Mouse (Mus musculus) hindbrain, embryonic 12.5 days (tissue): ENCODE measurements around the gene Esyt3. TPM values are rescaled to one million over a fixed set of nuclear protein-coding genes. Genes with fewer than 3 reads are reported as not detected.

Experiments
- ATAC-seq: fragments of 200-750 bp; cut with Nextera tagmentation; 2 replicates; pipeline ENCODE4 v1.8.0; 2017; ENCODE audit warnings: moderate TSS enrichment; ENCODE audit not compliant: low FRiP score
- H3K27ac ChIP-seq: fragments of 300-500 bp; sonication (generic); 2 replicates; pipeline ENCODE4 v1.5.1; 2016; ENCODE audit warnings: mild to moderate bottlenecking
- H3K27me3 ChIP-seq: fragments of 300-500 bp; sonication (generic); 2 replicates; pipeline ENCODE4 v1.6.1; 2016; ENCODE audit warnings: mild to moderate bottlenecking
- H3K36me3 ChIP-seq: fragments of 300-500 bp; sonication (generic); 2 replicates; pipeline ENCODE4 v1.6.1; 2016; ENCODE audit warnings: mild to moderate bottlenecking
- H3K4me1 ChIP-seq: fragments of 300-500 bp; sonication (generic); 2 replicates; pipeline ENCODE4 v1.6.1; 2016
- H3K4me2 ChIP-seq: fragments of 300-500 bp; sonication (generic); replicated peaks from 2 replicates; pipeline ENCODE4 v1.6.1; 2016; ENCODE audit warnings: mild to moderate bottlenecking
- H3K4me3 ChIP-seq: fragments of 300-500 bp; sonication (generic); 2 replicates; pipeline ENCODE4 v1.5.1; 2016; ENCODE audit warnings: mild to moderate bottlenecking
- H3K9ac ChIP-seq: fragments of 300-500 bp; sonication (generic); 2 replicates; pipeline ENCODE4 v1.6.1; 2016; ENCODE audit warnings: mild to moderate bottlenecking, moderate library complexity
- H3K9me3 ChIP-seq: fragments of 300-500 bp; sonication (generic); replicated peaks from 2 replicates; pipeline ENCODE4 v1.6.1; 2016; ENCODE audit warnings: mild to moderate bottlenecking
- WGBS: fragments of 180-500 bp; shearing (Covaris S2); methylation state at CpG from one replicate; pipeline ENCODE4 v1.1.7; 2016; 5-methylcytosine and 5-hydroxymethylcytosine counted together
- polyA plus RNA-seq: library from polyadenylated mRNA; unstranded; fragments of >200 nt; fragmentation: Nextera tagmentation; extraction: Ambion mirVana; gene quantifications from 2 replicates; pipeline ENCODE4 v1.2.1, GENCODE M21; 2016

Esyt3 gene
- polyA plus RNA-seq, 1 experiment from 2014 or later: 0.52 TPM

GRCm38 (mm10) chr9:99345351-99345792 lies 13.0 kb downstream of the Esyt3 start:
- Histone ChIP-seq H3K4me2 (no peak overlapping the region), H3K9me3 (no peaks in the 10 kb centered on the region), H3K4me3 (no peak overlapping the region), H3K4me1 (no peaks in the 10 kb centered on the region; the same call in 1 of the 2 replicates), H3K36me3 (no peaks in the 10 kb centered on the region), H3K27ac (no peak overlapping the region), H3K9ac (no peak overlapping the region), H3K27me3 (no peaks in the 10 kb centered on the region)
- 53% methylated on average over 4 of the region's 4 CpGs for WGBS
- no peak for ATAC-seq

- WGBS: 83% methylated on average over 3 of the region's 3 CpGs
- H3K9me3 ChIP-seq: no peaks in the 10 kb centered on the region
- no peak overlapping the region for H3K4me2 ChIP-seq
- H3K9ac ChIP-seq: no peak overlapping the region
- H3K27ac ChIP-seq: no peak overlapping the region
- H3K4me1 ChIP-seq: no peaks in the 10 kb centered on the region; the same call in 1 of the 2 replicates
- H3K27me3 ChIP-seq: no peaks in the 10 kb centered on the region
- no peak overlapping the region for H3K4me3 ChIP-seq
- H3K36me3 ChIP-seq: no peaks in the 10 kb centered on the region
- no peak for ATAC-seq
These were observed 16.8 kb downstream of the Esyt3 start for GRCm38 (mm10) chr9:99341600-99341999.

GRCm38 (mm10) chr9:99340126-99340525 lies 18.2 kb downstream of the Esyt3 start:
- Histone ChIP-seq H3K27me3 (no peaks in the 10 kb centered on the region), H3K9ac (no peak overlapping the region), H3K4me2 (no peak overlapping the region), H3K27ac (no peak overlapping the region), H3K4me3 (no peak overlapping the region), H3K9me3 (no peaks in the 10 kb centered on the region), H3K36me3 (no peaks in the 10 kb centered on the region), H3K4me1 (no peaks in the 10 kb centered on the region; the same call in 1 of the 2 replicates)
- no peak for ATAC-seq
- 68% methylated on average over 12 of the region's 12 CpGs for WGBS

GRCm38 (mm10) chr9:99339182-99339581 lies 19.2 kb downstream of the Esyt3 start:
- Histone ChIP-seq H3K9me3 (no peaks in the 10 kb centered on the region), H3K4me1 (no peaks in the 10 kb centered on the region), H3K4me3 (no peak overlapping the region), H3K27me3 (no peaks in the 10 kb centered on the region), H3K4me2 (no peak overlapping the region), H3K9ac (no peak overlapping the region), H3K27ac (no peak overlapping the region), H3K36me3 (no peaks in the 10 kb centered on the region)
- no peak for ATAC-seq
- WGBS: 77% methylated on average over 1 of the region's 1 CpGs

GRCm38 (mm10) chr9:99338293-99338692 lies 20.1 kb downstream of the Esyt3 start:
- Histone ChIP-seq H3K9ac (no peak overlapping the region), H3K4me1 (no peaks in the 10 kb centered on the region), H3K9me3 (no peaks in the 10 kb centered on the region), H3K27me3 (no peaks in the 10 kb centered on the region), H3K4me3 (no peak overlapping the region), H3K36me3 (no peaks in the 10 kb centered on the region), H3K27ac (no peak overlapping the region), H3K4me2 (no peak overlapping the region)
- no peak for ATAC-seq
- WGBS: 92% methylated on average over 1 of the region's 1 CpGs

- no peak overlapping the region for H3K9ac ChIP-seq
- no peaks in the 10 kb centered on the region for H3K9me3 ChIP-seq
- H3K4me2 ChIP-seq: no peak overlapping the region
- WGBS: 90% methylated on average over 4 of the region's 4 CpGs
- no peaks in the 10 kb centered on the region for H3K36me3 ChIP-seq
- no peak for ATAC-seq
- no peak overlapping the region for H3K4me3 ChIP-seq
- H3K27ac ChIP-seq: no peak overlapping the region
- no peaks in the 10 kb centered on the region for H3K27me3 ChIP-seq
- H3K4me1 ChIP-seq: no peaks in the 10 kb centered on the region
These were observed 21.8 kb downstream of the Esyt3 start for GRCm38 (mm10) chr9:99336538-99336937.

GRCm38 (mm10) chr9:99326881-99327280 lies 31.5 kb downstream of the Esyt3 start:
- 57% methylated on average over 4 of the region's 4 CpGs for WGBS
- Histone ChIP-seq H3K9me3 (no peaks in the 10 kb centered on the region), H3K4me2 (no peak overlapping the region), H3K27me3 (0 out of 2 replicates have a peak, but pooled peaks cover 3% of the 10 kb centered on the region), H3K4me1 (0 out of 2 replicates have a peak, but pooled peaks cover 4% of the 10 kb centered on the region), H3K36me3 (no peaks in the 10 kb centered on the region), H3K27ac (no peak overlapping the region), H3K4me3 (no peak overlapping the region), H3K9ac (no peak overlapping the region)
- ATAC-seq: no peak

- WGBS: 85% methylated on average over 4 of the region's 4 CpGs
- no peak for ATAC-seq
- Histone ChIP-seq H3K4me1 (0 out of 2 replicates have a peak, but pooled peaks cover 4% of the 10 kb centered on the region), H3K4me3 (no peak overlapping the region), H3K4me2 (no peak overlapping the region), H3K9ac (no peak overlapping the region), H3K36me3 (no peaks in the 10 kb centered on the region), H3K27me3 (0 out of 2 replicates have a peak, but pooled peaks cover 3% of the 10 kb centered on the region), H3K9me3 (no peaks in the 10 kb centered on the region), H3K27ac (no peak overlapping the region)
These were observed 32.4 kb downstream of the Esyt3 start for GRCm38 (mm10) chr9:99325961-99326360.

- H3K4me3 ChIP-seq: no peak overlapping the region
- no peak for ATAC-seq
- 0 out of 2 replicates have a peak, but pooled peaks cover 4% of the 10 kb centered on the region for H3K4me1 ChIP-seq
- no peak overlapping the region for H3K27ac ChIP-seq
- 93% methylated on average over 7 of the region's 7 CpGs for WGBS
- no peak overlapping the region for H3K9ac ChIP-seq
- no peaks in the 10 kb centered on the region for H3K9me3 ChIP-seq
- H3K4me2 ChIP-seq: no peak overlapping the region
- no peaks in the 10 kb centered on the region for H3K36me3 ChIP-seq
- H3K27me3 ChIP-seq: 0 out of 2 replicates have a peak, but pooled peaks cover 3% of the 10 kb centered on the region
These were observed 33.0 kb downstream of the Esyt3 start for GRCm38 (mm10) chr9:99325208-99325929.

GRCm38 (mm10) chr9:99320006-99320405 lies 38.4 kb downstream of the Esyt3 start:
- Histone ChIP-seq H3K4me2 (no peak overlapping the region), H3K9ac (no peak overlapping the region), H3K36me3 (no peaks in the 10 kb centered on the region), H3K9me3 (no peaks in the 10 kb centered on the region), H3K27me3 (no peaks in the 10 kb centered on the region), H3K4me1 (no peaks in the 10 kb centered on the region), H3K4me3 (no peak overlapping the region), H3K27ac (no peak overlapping the region)
- no peak for ATAC-seq
- WGBS: 81% methylated on average over 8 of the region's 8 CpGs

GRCm38 (mm10) chr9:99319343-99319951 lies 38.9 kb downstream of the Esyt3 start:
- no peak overlapping the region for H3K9ac ChIP-seq
- no peaks in the 10 kb centered on the region for H3K4me1 ChIP-seq
- H3K4me3 ChIP-seq: no peak overlapping the region
- no peaks in the 10 kb centered on the region for H3K27me3 ChIP-seq
- WGBS: 66% methylated on average over 8 of the region's 8 CpGs
- no peaks in the 10 kb centered on the region for H3K9me3 ChIP-seq
- no peaks in the 10 kb centered on the region for H3K36me3 ChIP-seq
- no peak overlapping the region for H3K4me2 ChIP-seq
- ATAC-seq: no peak
- no peak overlapping the region for H3K27ac ChIP-seq

GRCm38 (mm10) chr9:99306226-99306625 lies 52.1 kb downstream of the Esyt3 start:
- H3K4me2 ChIP-seq: no peak overlapping the region
- no peak overlapping the region for H3K4me3 ChIP-seq
- H3K27me3 ChIP-seq: no peaks in the 10 kb centered on the region
- H3K4me1 ChIP-seq: no peaks in the 10 kb centered on the region
- H3K9me3 ChIP-seq: no peaks in the 10 kb centered on the region
- H3K9ac ChIP-seq: no peak overlapping the region
- no peak overlapping the region for H3K27ac ChIP-seq
- H3K36me3 ChIP-seq: peaks cover 46% of the 10 kb centered on the region
- ATAC-seq: no peak
- 80% methylated on average over 6 of the region's 6 CpGs for WGBS

GRCm38 (mm10) chr9:99304296-99304695 lies 54.1 kb downstream of the Esyt3 start:
- H3K27me3 ChIP-seq: no peaks in the 10 kb centered on the region
- H3K4me3 ChIP-seq: no peak overlapping the region
- no peak overlapping the region for H3K27ac ChIP-seq
- H3K4me1 ChIP-seq: no peaks in the 10 kb centered on the region
- H3K9me3 ChIP-seq: no peaks in the 10 kb centered on the region
- no peak overlapping the region for H3K4me2 ChIP-seq
- 94% methylated on average over 5 of the region's 5 CpGs for WGBS
- peaks cover 50% of the 10 kb centered on the region for H3K36me3 ChIP-seq
- no peak overlapping the region for H3K9ac ChIP-seq
- ATAC-seq: no peak
